Mouse (Mus musculus) common myeloid progenitor, adult 5-6 weeks (primary cell): ENCODE measurements around the gene Gm15737. TPM values are rescaled to one million over a fixed set of nuclear protein-coding genes. Genes with fewer than 3 reads are reported as not detected.

Experiments used
- ATAC-seq: replicated peaks from 2 replicates; pipeline ENCODE4 v1.8.0; 2016; ENCODE audit warnings: low read depth, mild to moderate bottlenecking, moderate TSS enrichment, inconsistent platforms; ENCODE audit not compliant: poor library complexity, severe bottlenecking
- total RNA-seq: library from RNA; stranded (forward); fragments of 200-1000, 187-1606 nt; gene quantifications from 2 replicates; pipeline ENCODE4 v1.2.3, GENCODE M21; 2017

Gene Gm15737
- total RNA-seq: not detected in 2 replicates

- no peak for ATAC-seq
These were observed at the start of gene Gm15737 for GRCm38 (mm10) chr6:92869089-92869581. Gene Gm15737, plus strand, starts transcription at chr6:92869357.

- ATAC-seq: no peak
These were observed 47.6 kb upstream of the Gm15737 start for GRCm38 (mm10) chr6:92821606-92822005.

- ATAC-seq: no peak
These were observed 47.2 kb upstream of the Gm15737 start for GRCm38 (mm10) chr6:92822006-92822405.

DNA sequence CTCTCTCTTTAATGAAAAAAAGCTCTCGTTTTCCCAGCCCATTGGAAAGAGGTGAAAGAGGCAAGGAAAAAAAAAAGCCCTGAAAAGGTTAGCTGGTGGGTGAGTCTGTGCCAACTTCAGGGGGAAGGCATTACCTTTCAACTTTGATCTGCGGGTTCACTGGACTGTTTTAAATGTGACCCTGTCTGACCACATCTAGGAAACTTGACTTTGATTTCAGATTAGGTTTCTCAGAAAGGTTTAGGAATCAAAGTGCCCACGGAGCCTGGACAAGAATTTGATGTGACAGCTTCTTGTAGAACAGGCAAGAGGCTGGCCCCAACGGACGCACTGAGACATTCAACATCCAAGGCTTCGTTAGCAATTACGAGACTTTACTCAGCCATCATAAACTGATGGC lies 45.2 kb upstream of the Gm15737 start:
- no peak for ATAC-seq

DNA sequence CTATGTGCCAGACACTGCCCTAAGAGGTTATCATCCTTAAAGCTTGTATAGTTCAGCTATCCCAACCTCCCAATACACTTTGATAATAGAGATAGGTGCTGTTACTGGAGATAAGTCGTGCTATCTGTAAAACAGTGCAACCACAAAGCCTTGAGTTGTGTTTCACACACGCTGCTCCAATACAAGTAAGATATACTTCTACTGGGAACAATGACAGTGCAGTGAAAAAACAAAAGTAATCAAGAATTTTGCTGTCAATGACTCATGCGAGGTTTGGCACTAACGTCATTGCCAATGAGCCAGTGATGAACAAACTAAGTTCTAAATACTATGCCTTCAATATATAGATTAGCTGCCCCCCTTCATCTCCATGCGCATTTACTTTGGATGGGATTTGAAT lies 42.6 kb upstream of the Gm15737 start:
- no peak for ATAC-seq

- ATAC-seq: no peak
These were observed 41.8 kb upstream of the Gm15737 start for GRCm38 (mm10) chr6:92827360-92827759.

DNA sequence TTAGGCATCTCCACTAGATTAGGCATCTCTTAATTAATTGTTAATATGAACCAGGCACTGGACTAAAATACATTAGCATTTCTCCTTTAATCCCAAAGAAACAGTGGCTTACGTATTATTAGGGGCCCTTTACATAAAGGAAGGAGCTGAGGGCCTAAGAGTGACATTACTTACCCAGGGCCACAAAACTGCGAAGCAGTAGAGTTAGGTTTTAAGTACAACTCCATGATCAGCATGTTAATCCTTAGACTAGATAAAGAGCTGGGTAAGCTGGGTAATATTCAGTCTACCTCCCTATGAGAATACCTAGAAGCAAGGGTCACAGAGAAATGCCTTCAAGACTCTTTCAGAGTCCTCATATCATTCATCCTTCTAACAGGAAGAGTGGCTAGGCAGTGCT lies 40.0 kb upstream of the Gm15737 start:
- ATAC-seq: no peak

GRCm38 (mm10) chr6:92831106-92831505 lies 38.1 kb upstream of the Gm15737 start:
- no peak for ATAC-seq

GRCm38 (mm10) chr6:92842000-92842399 lies 27.2 kb upstream of the Gm15737 start:
- ATAC-seq: no peak

DNA sequence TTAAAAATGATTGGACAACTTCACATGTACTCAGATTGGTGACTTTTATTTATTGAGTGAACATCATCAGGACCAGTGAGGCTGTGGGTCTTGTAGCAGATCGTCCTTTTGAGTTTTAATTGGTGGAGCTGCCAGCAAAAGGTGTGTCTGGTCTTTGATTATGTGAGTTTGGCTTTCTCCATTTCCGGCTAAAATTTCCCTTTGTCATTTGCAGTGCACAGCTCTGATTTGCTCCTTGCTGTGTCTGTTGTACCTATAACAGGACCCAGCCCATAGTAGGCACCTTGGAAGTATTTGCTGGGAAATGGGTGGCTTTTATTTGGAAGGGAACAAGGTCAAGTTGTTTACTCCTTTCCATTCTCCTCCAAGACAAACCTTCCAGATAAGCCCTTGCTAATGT lies 25.7 kb upstream of the Gm15737 start:
- no peak for ATAC-seq

GRCm38 (mm10) chr6:92845898-92846297 lies 23.3 kb upstream of the Gm15737 start:
- ATAC-seq: no peak

- no peak for ATAC-seq
These were observed 22.5 kb upstream of the Gm15737 start for GRCm38 (mm10) chr6:92846614-92847013.

DNA sequence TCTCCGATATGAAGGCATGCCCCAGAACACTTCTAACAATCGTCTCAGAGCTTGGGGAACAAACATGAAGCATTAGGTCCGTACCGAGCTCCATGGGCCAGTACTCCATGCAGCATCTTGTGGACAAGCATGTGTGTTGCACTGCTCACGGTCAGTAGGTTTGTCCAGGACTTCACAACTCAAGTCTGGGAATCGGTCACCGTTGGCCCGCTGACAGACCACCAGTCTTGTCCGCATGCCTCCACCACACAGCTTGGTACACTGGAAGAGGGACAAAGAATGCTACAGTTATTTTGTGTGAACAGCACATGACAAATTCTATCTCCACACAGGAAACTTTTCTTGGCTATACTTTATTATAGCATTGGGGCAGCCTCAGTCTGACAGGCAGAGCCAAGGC lies 19.9 kb upstream of the Gm15737 start:
- no peak for ATAC-seq

- no peak for ATAC-seq
These were observed 18.9 kb upstream of the Gm15737 start for GRCm38 (mm10) chr6:92850250-92850649.

- ATAC-seq: no peak
These were observed 14.3 kb upstream of the Gm15737 start for GRCm38 (mm10) chr6:92854873-92855272.

DNA sequence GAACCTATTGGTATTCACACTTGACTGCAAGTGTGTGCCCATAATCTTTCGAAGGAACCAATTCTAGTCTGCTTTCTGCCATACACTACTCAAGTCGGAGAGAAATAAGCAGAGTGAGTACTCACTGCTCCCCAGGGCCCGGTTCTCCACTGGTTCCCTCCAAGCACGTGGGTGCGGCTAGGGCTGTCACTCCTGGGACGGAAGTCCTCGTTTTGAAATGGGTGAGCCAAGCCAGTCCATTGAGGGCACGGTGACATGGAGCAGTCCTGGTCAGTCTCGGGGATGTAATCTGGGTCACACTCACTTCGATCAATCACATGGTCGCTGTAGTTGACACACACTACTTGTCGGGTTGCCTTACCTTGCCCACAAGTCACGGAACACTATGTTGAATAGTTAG lies 11.4 kb upstream of the Gm15737 start:
- ATAC-seq: no peak

GRCm38 (mm10) chr6:92858721-92859510 lies 10.2 kb upstream of the Gm15737 start:
- ATAC-seq: no peak

DNA sequence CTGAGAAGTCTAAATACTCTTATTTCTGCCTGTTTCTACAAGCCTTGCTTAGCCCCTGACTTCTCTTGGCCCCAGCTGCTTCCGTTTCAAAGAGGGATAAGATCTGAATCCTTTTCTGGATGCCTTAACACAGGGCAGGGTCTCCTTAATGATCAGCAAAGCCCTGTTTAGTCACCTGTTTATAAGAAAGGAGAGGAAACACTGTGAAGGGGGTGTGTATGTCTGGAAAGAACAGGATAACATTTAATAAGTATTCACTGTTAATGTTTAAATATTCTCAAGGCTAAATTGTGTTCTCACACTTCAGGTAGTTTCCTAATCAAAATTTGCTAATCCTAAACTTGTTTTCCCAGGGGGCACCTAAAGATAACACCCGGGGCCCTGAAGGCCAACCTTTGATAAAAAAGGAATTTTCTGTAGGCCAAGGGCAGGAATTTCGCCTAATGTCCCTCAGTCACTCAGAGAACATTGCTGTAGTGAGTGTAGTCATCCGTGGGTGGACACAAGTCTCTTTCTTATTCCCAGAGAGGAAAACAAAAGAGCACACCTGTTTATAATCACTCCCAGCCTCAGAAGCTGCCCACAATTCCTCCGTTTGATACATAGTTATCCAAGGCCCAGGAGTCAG lies 8.8 kb upstream of the Gm15737 start:
- ATAC-seq: no peak

DNA sequence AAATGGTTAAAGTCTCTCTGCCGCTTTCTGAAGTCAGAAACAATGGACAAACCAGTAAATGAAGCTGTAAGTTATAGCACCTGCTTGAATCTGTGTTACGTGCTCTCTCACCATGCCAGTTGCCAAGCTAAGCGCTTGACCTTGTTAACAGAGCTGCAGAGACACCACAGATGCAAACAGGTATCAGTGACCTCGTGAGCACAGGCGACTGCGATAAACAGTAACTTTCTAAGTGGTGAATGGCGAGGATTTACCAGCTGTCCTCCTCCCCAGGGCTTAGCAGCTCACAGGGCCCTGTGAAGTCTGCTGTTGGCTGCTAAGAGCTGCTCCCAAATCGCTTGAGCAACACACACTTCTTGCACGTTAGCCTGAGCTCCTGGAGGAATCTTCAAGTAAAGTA lies 6.6 kb upstream of the Gm15737 start:
- no peak for ATAC-seq

DNA sequence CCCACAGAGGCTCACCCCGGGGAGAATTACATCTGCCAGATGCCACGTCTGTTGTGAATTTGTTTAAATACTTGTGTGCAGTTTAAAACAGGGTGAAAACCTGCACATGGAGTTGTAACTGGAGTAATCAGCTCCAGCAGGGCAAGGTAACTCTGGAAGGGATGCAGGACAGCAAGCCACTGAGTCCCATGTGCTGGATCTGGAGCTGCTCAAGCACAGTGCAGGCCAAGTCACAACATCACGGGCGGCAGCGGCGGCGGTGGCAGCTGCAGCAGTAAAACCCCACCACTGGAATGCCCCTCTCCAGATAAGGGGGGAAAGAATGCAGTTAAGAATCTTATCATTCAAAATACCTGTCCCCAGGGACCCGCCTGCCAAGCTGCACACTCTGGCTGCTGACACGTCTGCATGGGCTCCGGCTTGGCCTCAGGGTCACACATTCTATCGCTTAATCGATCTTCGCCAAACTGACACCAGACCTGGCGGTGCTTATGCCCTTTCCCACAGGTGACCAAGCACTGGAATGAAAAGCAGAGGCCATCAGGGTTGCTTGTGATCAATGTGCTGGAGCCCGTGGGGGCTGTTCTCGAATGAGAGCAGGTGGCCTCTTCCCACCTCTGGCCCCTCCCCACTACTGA lies 544 bp downstream of the Gm15737 start:
- ATAC-seq: no peak

GRCm38 (mm10) chr6:92871813-92872212 lies 2.7 kb downstream of the Gm15737 start:
- ATAC-seq: no peak
